Mouse (Mus musculus): Measurements from ENCODE around the gene 1110008P14Rik.
A peak's percentile ranks its signal among the peaks of the same experiment; 100 is the strongest.

1110008P14Rik gene

GRCm38 (mm10) chr2:32408429-32409424 is 27.0 kb upstream of the 1110008P14Rik start:
- peak; percentile 75 for DNase-seq

DNA sequence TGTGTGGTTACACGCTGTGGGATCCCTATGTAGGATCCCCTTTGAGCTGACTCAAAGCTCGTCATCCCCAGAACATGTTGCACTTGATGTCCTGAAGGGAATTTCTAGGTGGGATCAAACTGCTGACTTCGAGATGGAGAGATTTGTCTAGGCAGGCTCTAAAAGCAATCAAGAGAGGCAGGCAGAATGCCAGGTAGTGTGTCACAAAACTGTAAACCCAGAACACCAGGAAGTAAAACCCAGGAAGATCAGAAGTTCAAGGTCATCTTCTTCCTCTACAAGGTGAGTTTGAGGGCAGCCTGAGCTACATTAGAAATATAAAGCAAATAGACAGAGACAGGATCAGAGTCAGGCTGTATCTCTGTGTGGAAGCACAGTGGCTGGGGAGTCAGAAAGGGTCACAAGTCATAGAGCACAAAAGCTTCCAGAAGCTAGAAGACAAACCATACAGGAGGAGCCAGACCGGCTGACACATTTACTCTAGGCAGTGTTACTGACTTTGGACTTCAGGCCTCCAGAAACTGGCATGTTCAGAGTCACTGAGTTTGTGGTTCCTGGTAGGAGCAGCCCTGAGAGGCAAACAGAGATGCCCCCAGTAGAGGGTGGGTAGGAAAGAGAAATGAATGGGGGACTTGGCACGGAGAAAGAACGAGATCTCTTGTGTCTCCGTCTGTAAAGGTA is 25.5 kb upstream of the 1110008P14Rik start:
- DNase-seq: no peak

DNA sequence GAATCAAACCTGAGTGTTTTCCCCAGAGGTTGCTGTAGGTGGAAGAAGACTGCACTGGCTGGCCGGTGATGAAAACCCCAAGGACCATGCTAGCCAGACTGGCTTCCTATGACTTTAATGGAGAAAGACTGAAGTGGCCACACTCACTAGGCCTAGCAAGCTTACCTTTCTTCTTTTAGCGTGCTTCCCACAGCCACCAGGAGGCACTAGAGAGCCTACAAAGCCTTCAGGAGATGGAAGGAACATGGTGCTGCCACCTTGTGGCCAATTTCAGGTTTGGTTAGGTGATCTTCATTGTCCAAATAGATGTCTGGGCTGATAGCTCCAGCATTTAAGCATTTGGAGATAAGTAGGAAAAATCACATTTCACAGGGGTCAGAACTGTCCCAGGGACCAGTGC is 22.9 kb upstream of the 1110008P14Rik start:
- DNase-seq: peak; percentile 95

DNA sequence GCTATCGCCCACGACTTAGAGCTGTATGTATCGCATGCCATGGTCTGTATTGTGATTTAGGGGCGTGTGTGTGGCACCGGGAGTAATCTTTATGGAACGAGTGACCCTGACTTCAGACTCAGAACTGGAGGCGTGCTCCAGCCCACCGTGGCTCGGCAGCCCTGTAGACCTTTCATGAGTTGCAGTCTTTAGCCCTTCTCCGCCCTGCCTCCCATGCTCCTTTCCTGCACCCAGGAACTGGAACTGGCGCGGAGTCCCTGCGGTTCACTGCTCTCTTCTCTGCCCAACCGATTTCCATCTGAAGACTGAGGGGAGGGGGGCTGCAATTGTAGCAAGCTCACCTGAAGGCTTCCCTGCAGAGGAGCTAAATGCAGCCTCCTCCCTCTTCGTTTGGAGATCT is 15.0 kb upstream of the 1110008P14Rik start:
- DNase-seq: no peak

GRCm38 (mm10) chr2:32395946-32396621 is 14.3 kb upstream of the 1110008P14Rik start:
- DNase-seq: peak; percentile 95

DNA sequence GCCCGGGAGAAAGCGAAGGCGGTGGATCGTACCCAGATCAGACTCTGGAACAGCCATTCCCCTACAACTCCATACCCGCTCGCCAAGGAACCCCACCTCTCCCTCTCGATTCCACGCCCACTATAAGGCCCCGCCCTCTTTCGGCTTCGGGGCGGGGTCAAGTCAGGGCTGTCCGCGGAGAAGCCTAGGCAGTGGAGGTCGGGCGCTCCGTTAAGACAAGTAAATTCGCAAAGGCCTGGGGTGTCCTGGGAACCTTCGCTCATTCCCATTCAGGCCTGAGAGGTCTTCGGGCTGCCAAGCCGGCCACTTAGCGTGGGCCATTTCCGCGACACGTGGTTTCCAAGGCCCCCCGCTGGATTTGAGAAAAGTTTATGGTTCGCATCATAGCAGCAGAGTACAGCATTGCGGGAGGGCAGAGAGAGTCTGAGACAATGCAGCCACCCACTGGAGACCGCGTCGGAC is 13.8 kb upstream of the 1110008P14Rik start, which contains the start of gene Ptges2:
Gene Ptges2 (plus strand): TSS at position 413 of the 462 bp plus-strand sequence.
- DNase-seq: peak; percentile 94

- DNase-seq: peak; percentile 65
Measured at GRCm38 (mm10) chr2:32394973-32395372, 13.2 kb upstream of the 1110008P14Rik start.

DNA sequence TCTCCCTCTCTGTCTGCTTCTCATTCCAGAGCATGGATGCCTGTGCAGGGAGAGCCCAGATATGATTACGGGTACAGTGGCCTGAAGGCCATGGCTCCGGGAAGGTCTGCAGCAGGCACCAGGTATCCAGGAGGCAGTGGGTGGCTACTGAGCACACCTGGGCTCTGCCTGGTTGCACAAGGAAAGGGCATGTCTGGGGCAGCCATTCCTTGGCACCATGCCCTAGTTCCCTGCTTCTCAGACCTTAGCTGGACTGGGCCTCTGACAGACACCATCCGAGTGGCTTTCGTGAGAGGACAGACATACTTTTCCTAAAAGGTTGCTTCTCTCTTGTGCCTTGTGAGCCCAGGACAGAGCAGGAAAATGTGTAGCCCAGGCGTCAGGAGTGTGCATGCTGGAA is 10.3 kb upstream of the 1110008P14Rik start:
- DNase-seq: no peak

DNA sequence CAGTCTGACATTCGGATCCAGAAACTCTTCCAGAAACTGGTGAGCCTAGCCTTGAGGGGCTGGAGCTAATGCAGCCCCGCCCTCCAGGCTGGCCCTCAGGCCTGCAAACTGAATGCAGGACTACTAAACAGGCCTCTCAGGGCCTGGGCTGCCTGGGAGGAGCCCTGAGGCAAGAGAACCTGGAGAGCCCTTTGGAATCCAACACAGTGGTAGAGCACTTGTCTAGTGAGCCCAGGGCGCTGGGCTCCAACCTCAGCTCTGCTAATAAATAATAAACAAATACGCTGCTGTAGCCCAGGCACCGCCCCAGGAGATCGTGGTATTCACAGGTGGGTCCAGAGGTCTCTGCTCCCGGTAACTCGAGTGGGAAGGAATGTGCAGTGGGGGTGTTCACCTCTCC is 9.1 kb upstream of the 1110008P14Rik start:
- DNase-seq: no peak

- no peak for DNase-seq
Measured at GRCm38 (mm10) chr2:32389157-32389556, 7.4 kb upstream of the 1110008P14Rik start.

DNA sequence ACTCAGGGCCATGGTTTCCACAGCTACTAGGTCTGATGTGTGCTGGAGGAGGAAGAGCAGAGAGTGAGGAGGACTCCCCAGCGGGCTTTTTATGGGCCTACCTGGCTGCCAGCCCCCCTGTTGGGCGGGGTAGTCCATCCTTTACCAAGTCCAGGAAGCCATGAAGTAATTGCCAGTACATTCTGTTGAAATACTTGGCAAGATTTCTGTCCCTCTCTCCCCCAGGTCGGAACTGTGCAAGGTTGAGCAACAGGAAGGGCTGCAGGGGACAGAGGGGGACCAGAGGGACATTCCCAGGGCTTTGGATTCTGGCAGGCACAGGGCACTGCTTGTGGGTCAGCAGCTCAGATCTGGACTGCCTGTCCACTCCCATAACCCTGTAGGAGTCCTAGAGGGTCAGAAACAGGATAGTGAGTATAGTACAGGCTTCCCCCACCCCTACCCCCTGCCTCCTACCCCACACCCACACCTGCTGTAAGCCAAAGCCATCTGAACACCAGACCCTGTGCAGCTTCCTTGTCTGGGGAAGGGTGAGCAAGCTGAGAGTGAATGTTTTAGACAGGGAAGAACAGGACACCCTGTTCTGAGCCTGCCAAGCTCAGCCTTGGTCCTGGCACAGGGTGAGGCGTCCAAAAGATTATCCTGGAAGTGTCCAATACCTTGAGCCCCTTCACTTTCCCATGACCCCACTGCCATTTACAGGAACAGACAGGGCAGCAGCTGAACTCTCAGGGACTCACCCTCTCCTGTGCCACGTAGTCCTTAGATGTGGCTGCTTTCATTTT is 6.2 kb upstream of the 1110008P14Rik start, which contains the start of gene Lcn2:
Gene Lcn2 (minus strand): TSS at position 547 of the 785 bp plus-strand sequence.
- DNase-seq: no peak

- no peak for DNase-seq
Measured at GRCm38 (mm10) chr2:32382689-32383088, 951 bp upstream of the 1110008P14Rik start.

DNA sequence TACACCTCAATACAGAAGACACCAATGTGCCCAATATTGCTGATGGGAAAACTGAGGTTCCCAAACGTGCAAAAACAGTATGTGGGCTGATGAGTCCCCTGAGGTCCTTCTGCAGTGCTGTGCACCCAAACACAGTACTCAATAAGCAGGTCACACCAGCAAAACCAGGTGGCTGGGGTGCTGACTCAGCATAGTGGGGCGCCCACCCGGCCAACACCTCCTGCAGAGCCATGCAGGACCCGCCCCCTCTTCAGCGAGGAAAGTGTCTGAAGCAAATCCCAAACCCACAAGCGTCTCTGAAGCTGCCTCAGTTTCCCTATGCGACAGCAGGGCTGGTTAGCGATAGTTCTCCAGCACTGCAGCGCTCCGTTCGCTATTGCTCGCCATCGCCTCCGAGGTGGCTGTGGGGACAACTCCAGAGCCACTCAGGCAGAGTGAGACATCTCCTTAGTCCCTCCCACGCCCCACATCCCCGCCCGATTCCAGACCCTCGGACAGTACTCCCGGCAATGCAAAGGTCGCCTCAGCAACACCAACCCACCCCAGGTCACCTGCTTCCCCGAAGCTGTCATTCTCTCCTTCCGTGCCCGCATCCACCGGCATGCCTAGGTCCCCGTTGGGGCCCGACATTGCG is 480 bp downstream of the 1110008P14Rik start:
- peak; percentile 47 for DNase-seq

DNA sequence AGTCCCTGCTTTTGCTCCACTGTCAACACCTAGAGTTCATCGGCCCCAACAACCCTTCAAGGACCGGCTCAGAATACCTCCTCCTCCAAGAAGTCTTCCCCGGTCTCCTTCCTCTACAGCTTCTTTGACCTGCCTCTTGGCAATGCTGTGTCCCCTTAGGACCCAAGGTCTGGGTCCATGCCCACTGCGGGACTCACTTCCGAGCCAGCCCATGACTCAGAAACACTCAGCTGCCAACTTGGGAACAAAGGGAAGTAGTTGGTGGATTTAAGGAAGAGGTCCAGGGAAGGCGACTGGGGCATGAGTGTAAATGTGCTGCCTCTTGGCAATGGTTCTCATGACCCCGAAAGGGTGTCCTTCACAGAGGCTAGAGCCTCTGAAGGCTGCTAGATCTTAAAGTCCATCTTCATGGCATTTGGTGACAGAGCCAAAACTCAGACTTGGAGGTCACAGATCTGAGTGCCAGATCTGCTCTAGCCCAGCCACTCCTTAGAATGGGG is 1.7 kb downstream of the 1110008P14Rik start:
- no peak for DNase-seq

DNA sequence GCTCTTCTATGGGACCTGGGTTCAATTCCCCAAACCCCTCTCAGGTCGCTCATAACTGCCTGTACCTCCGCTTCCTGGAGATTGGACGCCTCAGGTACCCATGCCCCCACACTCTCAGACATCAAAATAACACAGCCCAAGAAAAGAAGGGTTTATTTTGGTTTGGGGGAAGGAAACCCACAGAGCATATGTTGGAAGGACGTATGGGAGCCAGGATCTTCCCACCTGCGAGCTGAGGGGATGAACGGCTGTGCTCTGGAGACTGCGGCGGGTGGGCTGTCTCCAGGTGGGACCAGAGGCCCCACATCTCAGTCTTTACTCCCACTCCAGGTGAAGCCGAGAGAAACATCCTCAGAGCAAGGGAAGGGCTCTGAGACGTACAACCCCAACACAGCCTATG is 4.8 kb downstream of the 1110008P14Rik start:
- DNase-seq: no peak

GRCm38 (mm10) chr2:32375317-32375940 is 6.3 kb downstream of the 1110008P14Rik start:
- no peak for DNase-seq

DNA sequence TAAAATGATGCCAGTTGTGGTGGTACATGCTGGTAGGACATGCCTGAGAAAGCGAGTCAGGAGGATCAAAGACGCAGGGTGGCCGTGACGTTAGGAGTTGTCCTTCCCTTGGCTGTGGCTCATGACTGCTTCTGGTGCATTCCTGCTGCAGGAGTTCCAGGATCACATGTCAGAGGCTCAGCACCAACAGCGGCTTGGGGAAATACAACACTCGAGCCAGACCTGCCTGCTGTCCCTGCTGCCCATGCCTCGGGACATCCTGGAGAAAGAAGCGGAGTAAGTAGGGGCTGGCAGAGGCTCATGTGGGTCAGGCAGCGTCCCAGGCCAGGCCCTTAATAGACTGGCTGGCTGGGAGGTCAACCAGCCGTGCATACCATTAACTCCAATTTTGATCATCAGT is 7.5 kb downstream of the 1110008P14Rik start:
- no peak for DNase-seq

DNA sequence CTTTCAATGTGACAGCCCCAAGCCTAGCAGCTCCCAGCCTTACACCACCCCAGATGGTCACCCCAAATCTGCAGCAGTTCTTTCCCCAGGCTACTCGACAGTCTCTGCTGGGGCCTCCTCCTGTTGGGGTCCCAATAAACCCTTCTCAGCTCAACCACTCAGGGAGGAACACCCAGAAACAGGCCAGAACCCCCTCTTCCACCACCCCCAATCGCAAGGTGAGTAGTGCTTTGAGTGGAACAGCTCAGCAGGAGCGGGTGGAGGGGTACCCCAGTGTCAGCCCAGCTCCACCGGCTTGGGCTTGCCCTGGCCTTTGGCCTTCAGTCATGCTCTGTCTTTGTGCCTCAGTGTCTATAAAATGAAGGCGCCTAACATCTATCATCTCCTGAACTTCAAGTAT is 14.4 kb downstream of the 1110008P14Rik start:
- DNase-seq: no peak

- DNase-seq: no peak
Measured at GRCm38 (mm10) chr2:32364121-32364520, 17.6 kb downstream of the 1110008P14Rik start.

DNA sequence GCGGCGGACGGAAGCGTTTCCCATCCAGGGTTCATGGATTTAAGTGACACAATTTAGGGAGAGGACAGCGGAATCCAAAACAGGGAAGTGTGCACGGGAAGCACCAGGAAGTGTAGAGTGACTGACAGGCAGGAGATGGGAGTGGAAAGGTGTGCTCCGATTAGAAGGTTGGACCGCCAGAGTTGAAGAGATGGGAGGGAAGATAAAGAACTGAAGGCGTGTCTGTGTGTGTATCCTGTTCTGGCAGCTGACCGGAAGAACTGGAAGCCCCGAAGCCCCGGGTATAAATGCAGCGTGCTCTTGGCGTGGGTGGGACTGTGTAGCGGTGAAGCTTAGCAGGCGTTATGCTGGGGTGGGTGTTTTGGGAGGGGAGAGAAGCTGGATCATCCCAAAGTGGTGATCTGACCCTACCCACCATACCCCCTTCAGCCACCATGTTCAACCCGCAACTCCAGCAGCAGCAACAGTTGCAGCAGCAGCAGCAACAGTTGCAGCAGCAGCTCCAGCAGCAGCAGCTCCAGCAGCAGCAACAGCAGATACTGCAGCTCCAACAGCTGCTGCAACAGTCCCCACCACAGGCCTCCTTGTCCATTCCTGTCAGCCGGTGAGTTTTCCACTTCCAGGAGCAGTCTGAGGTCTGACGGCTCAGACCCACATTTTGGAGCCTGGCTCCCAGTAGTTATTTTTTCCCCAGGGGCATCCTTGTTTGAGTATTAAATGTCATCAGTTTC is 18.2 kb downstream of the 1110008P14Rik start:
- DNase-seq: peak; percentile 43

Data from embryo, embryonic 11 days (tissue).